Mouse (Mus musculus) lung, postnatal 0 days (tissue): Measurements from ENCODE around the gene 9230102O04Rik. TPM values are rescaled to one million over a fixed set of nuclear protein-coding genes. Genes with fewer than 3 reads are reported as not detected.

Experiments
- ATAC-seq: fragments of 200-750 bp; cut with Nextera tagmentation; 2 replicates; pipeline ENCODE4 v1.8.0; 2017; ENCODE audit warnings: moderate library complexity
- DNase-seq: peaks from one replicate; pipeline ENCODE4 v3.0.0-alpha.2; 2016; ENCODE audit warnings: low spot score
- H3K27ac ChIP-seq: fragments of 300-500 bp; sonication (generic); 2 replicates; pipeline ENCODE4 v1.5.1; 2014; ENCODE audit warnings: antibody characterized with exemption, mild to moderate bottlenecking, low read length, mixed read lengths
- H3K27me3 ChIP-seq: fragments of 300-500 bp; sonication (generic); replicated peaks from 2 replicates; pipeline ENCODE4 v1.6.1; 2014; ENCODE audit warnings: low read length, mixed read lengths; ENCODE audit not compliant: insufficient read depth
- H3K36me3 ChIP-seq: fragments of 300-500 bp; sonication (generic); 2 replicates; pipeline ENCODE4 v1.6.1; 2014; ENCODE audit warnings: low read length, mixed read lengths; ENCODE audit not compliant: insufficient read depth
- H3K4me1 ChIP-seq: fragments of 300-500 bp; sonication (generic); 2 replicates; pipeline ENCODE4 v1.6.1; 2014; ENCODE audit warnings: antibody characterized with exemption, low read depth, low read length, mixed read lengths; ENCODE audit not compliant: insufficient read depth
- H3K4me2 ChIP-seq: fragments of 300-500 bp; sonication (generic); replicated peaks from 2 replicates; pipeline ENCODE4 v1.6.1; 2014; ENCODE audit warnings: low read depth, mild to moderate bottlenecking, low read length, moderate library complexity, mixed read lengths
- H3K4me3 ChIP-seq: fragments of 300-500 bp; sonication (generic); 2 replicates; pipeline ENCODE4 v1.5.1; 2014; ENCODE audit warnings: low read depth, low read length
- H3K9ac ChIP-seq: fragments of 300-500 bp; sonication (generic); replicated peaks from 2 replicates; pipeline ENCODE4 v1.6.1; 2014; ENCODE audit warnings: low read depth, mild to moderate bottlenecking
- H3K9me3 ChIP-seq: fragments of 300-500 bp; sonication (generic); 2 replicates; pipeline ENCODE4 v1.6.1; 2016; ENCODE audit warnings: low read length, mixed read lengths
- CTCF ChIP-seq: IDR thresholded peaks from 2 replicates; pipeline ENCODE4 v1.5.1; 2016; ENCODE audit warnings: antibody characterized with exemption, mild to moderate bottlenecking
- EP300 ChIP-seq: IDR thresholded peaks from 2 replicates; pipeline ENCODE4 v1.6.1; 2016; ENCODE audit warnings: antibody characterized with exemption, mild to moderate bottlenecking, control low read depth
- WGBS: fragments of 180-500 bp; shearing (Covaris S2); extraction: QIAGEN DNeasy Blood & Tissue Kit; methylation state at CpG from one replicate; pipeline ENCODE4 v1.1.7; 2014; 5-methylcytosine and 5-hydroxymethylcytosine counted together
- polyA plus RNA-seq: library from polyadenylated mRNA; unstranded; fragments of >200 nt; fragmentation: Nextera tagmentation; extraction: Ambion mirVana; gene quantifications from 2 replicates; pipeline ENCODE4 v1.2.1, GENCODE M21; 2015

Gene 9230102O04Rik
- polyA plus RNA-seq, 1 experiment from 2014 or later = not detected

DNA sequence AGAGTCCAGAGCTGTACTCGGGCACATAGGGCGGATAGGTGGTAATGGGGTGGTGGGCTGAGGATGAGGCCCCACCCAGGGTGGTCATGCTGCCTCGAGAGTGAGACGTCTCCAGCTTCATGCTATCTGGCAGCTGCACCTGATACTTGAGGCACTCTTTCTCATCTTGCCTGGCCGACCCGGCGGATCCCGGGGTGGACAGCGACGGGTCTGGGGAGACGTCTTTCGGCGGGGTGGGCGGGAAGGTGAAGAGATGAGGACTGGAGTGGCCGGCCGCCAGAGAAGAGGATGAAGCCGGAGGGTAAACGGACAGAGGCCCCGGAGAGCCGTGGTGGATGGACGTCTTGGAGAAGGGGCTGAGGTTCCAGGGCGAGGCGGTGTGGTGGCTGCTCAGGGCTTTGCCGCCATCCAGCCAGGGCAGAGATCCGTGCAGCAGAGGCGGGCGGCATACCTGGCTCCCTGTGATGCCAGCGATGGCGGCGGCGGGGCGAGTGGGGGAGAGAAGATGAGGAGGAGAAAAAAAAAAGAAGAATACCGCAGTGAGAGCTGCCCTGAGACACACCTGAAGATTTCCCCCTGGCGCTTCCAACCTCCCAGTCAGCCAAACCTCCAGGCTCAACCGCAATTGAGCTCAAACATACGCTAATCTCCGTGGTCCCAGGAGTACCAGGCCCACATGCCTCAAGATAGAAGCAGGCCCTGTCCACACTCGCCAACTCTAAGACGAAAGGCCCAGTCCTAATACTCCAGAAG, 14.7 kb downstream of the 9230102O04Rik start:
- Histone ChIP-seq H3K27me3 (peaks cover 31% of the 10 kb centered on the region), H3K27ac (no peak overlapping the region), H3K4me1 (no peaks in the 10 kb centered on the region), H3K9ac (no peak overlapping the region), H3K36me3 (no peaks in the 10 kb centered on the region), H3K4me3 (no peak overlapping the region), H3K9me3 (no peaks in the 10 kb centered on the region), H3K4me2 (no peak overlapping the region)
- 31% methylated on average over 39 of the region's 39 CpGs for WGBS
- DNase-seq = no peak
- no peak for TF ChIP-seq EP300
- TF ChIP-seq CTCF = no peak
- no peak for ATAC-seq

DNA sequence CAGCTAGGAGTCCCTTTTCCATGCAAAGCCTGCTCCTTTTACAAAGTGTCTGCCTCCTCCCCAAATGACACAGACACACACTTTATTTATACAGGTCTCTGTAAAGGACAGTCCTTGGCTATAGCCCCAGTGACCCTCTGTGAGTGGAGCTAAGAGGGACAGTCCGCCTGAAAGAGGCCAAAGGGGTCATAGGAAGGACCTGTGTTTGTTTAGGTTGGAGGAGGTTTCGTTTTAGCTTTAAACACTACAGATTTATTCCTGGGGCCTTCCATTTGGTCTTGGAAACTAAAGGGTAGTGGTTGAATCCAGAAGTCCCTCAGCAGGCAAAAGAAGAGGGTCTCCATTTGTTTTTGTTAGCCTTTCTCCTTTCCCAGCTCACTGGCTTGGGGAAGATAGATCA, 15.6 kb downstream of the 9230102O04Rik start:
- ATAC-seq = no peak
- WGBS = 48% methylated on average over 2 of the region's 2 CpGs
- Histone ChIP-seq H3K36me3 (no peaks in the 10 kb centered on the region), H3K4me2 (no peak overlapping the region), H3K27me3 (peaks cover 31% of the 10 kb centered on the region), H3K9me3 (no peaks in the 10 kb centered on the region), H3K4me3 (no peak overlapping the region), H3K9ac (no peak overlapping the region), H3K27ac (no peak overlapping the region), H3K4me1 (no peaks in the 10 kb centered on the region)
- no peak for DNase-seq
- TF ChIP-seq CTCF (no peak), EP300 (no peak)

DNA sequence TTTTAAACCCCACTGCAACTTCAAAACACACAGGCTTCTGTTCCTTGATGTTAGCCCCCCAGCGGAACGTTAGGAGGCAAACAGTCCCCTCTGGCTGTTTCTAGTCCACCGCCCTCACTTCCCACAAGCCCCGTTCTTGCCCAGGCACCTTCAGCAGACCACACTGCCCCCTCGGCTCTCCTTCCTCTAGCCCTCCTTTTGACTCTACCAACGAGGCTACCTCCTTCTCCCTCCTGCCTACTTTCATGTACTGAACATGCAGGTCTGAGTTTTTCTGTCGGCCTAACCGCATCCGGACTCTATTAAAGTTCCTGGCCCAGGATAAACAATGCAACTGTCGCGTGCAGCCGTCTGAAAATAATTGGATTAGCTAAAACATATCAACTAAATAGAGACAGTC, 16.7 kb downstream of the 9230102O04Rik start:
- ATAC-seq (no peak), DNase-seq (no peak)
- Histone ChIP-seq H3K4me2 (no peak overlapping the region), H3K9ac (no peak overlapping the region), H3K36me3 (no peaks in the 10 kb centered on the region), H3K4me3 (no peak overlapping the region), H3K4me1 (no peaks in the 10 kb centered on the region), H3K27me3 (peaks cover 29% of the 10 kb centered on the region), H3K27ac (no peak overlapping the region), H3K9me3 (no peaks in the 10 kb centered on the region)
- WGBS = 25% methylated on average over 12 of the region's 12 CpGs
- TF ChIP-seq EP300 (no peak), CTCF (no peak)

DNA sequence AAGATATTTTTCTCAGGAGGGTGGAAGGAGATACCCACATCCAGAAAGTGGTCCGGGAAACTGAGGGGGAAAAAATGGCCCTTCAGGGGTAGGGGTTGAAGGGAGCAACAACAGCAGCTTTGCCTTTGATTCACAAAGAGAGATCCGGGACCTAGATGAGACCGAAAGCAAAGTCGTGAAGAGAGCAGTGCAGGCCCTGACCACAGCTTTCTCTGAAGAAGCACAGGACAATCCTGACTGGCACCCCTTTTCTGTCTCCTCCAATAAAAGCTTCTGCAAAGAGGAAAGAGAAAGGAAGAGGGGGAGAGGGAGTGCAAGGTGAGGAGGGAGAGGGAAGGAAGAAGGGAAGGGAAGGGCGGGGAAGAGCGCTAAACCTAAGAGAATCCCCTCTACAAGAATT, 17.5 kb downstream of the 9230102O04Rik start:
- no peaks in the 10 kb centered on the region for H3K9me3 ChIP-seq
- no peaks in the 10 kb centered on the region for H3K36me3 ChIP-seq
- no peak for DNase-seq
- H3K27ac ChIP-seq = no peak overlapping the region
- no peak for TF ChIP-seq CTCF
- no peak for TF ChIP-seq EP300
- WGBS = 67% methylated on average over 6 of the region's 6 CpGs
- ATAC-seq = no peak
- H3K27me3 ChIP-seq = peaks cover 26% of the 10 kb centered on the region
- no peak overlapping the region for H3K4me3 ChIP-seq
- no peaks in the 10 kb centered on the region for H3K4me1 ChIP-seq
- H3K4me2 ChIP-seq = no peak overlapping the region
- no peak overlapping the region for H3K9ac ChIP-seq

DNA sequence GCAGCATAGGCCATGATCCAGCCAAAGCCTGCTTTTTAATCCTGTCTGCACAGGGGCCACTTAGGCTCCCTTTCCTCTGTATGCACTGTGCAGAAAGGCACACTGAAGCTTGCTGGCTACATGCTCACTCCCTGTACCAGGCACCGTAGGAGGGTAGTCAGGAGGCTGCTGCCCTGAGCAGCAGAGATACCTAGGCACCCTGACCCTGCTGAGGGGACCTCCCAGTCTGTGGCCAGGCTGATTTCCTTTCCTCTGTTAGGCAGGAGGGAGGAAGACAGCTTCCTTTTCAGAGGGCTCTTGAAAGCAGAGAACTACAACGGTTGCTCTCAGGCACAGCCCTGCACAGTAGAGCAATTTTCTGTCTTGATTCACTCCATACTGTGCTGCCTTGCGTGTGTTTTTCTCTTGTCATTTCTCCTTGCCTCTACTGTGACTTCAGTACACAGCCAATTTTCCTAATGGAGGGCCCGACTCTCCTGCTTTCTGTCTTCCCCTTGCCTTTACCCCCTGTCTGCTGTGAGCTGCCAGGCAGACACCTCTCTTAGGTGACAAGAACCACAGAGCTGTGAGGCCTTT, 18.1 kb downstream of the 9230102O04Rik start:
- Histone ChIP-seq H3K36me3 (no peaks in the 10 kb centered on the region), H3K27ac (no peak overlapping the region)

DNA sequence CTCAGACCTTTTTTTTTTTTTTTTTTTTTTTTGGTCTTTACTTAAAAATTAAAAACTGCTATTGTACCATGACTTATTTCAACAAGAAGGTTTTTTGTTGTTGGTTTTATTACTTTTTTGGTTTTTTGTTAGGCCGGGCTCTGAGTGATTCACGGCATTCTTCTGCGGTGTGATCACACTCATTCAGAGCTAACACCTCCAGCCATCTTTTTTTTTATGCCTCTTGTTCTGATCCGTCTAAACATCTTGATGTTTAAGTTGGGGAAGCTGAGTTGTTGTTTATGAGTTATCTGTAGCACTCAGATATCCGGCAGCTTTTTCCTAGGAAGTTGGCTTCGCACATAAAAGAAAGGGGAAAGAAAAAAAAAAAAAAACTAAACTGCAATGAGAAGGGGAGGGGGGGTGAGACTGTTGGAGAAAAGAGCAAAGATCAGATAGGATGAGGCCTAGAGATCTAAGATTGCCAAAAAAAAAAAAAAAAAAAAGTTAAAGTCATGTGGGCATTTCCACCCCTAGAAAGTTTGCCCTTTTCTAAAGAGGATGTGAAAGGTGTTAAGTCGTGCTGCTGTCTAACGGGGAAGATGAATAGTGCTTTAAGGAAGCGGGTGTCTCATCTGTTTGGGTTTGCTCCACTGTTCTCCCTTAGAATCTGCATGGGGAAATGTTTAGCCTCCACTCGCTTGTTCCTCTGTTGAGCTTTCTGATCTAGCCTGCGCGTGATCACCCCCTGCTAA, 22.1 kb downstream of the 9230102O04Rik start:
- Histone ChIP-seq H3K9me3 (no peaks in the 10 kb centered on the region), H3K9ac (no peak overlapping the region), H3K4me3 (no peak overlapping the region), H3K27ac (no peak overlapping the region), H3K27me3 (no peaks in the 10 kb centered on the region), H3K4me1 (no peaks in the 10 kb centered on the region), H3K4me2 (no peak overlapping the region), H3K36me3 (no peaks in the 10 kb centered on the region)
- peak; percentile 21; the same call in 1 of the 2 replicates for ATAC-seq
- peak; percentile 42 for DNase-seq
- 39% methylated on average over 12 of the region's 12 CpGs for WGBS
- TF ChIP-seq CTCF (no peak), EP300 (no peak; the same call in 1 of the 2 replicates)

More for the DNA sequence above, 18.1 kb downstream of the 9230102O04Rik start:
- H3K4me3 ChIP-seq = no peak overlapping the region
- H3K27me3 ChIP-seq = peaks cover 26% of the 10 kb centered on the region
- ATAC-seq (no peak), DNase-seq (no peak)
- TF ChIP-seq CTCF (no peak), EP300 (no peak)
- 45% methylated on average over 4 of the region's 4 CpGs for WGBS
- H3K4me1 ChIP-seq = no peaks in the 10 kb centered on the region
- H3K4me2 ChIP-seq = no peak overlapping the region
- no peak overlapping the region for H3K9ac ChIP-seq
- H3K9me3 ChIP-seq = no peaks in the 10 kb centered on the region
